Mouse (Mus musculus): ENCODE measurements around the gene Sap25.

DNA sequence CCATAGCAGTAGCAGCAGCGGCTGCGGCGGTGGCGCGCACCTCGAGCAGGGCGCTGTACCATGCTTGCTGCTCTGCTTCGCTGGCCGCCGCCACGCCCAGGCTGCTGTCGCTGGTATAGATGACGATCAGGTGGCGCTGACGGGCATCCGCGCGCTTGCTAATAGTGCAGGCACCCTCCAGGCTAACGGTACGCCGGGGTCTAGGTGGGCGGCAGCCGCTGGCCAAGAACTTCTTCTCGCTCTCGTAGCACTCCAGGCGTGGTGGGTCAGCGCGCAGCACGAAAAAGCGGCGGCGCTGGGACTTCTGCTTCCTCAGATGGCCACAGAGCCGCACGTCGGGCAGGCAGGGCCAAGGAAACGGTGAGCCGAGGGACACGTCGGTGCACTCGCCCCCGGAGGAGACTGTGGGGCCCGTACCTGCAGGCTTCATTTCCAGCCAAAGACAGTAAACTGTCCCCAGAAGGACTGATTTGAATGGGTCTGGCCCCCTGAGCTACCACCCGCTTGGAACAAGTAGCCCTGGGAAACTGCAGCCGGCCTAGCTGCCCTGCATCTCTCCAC, 4.0 kb downstream of the Sap25 start:
- TF ChIP-seq POLR2A (IDR thresholded peaks at IDR 0.05; ENCODE audit: insufficient read length, low read depth) (no peak), POLR2AphosphoS2 (IDR thresholded peaks at IDR 0.05; ENCODE audit: insufficient read length, low read depth) (no peak), REST (IDR thresholded peaks at IDR 0.05; ENCODE audit: insufficient read depth, insufficient read length) (no peak), MAX (IDR thresholded peaks at IDR 0.05; ENCODE audit: low read depth) (no peak), TCF12 (IDR thresholded peaks at IDR 0.05; ENCODE audit: insufficient read depth, poor library complexity, severe bottlenecking) (no peak), E2F4 (IDR thresholded peaks at IDR 0.05; ENCODE audit: insufficient read depth) (no peak), USF1 (IDR thresholded peaks at IDR 0.05; ENCODE audit: low read depth) (no peak), MYOD1 (IDR thresholded peaks at IDR 0.05; ENCODE audit: control insufficient read depth in 1 of 3, insufficient read length in 2 of 3, low read depth in 2 of 3) (no peak), MYOG (IDR thresholded peaks at IDR 0.05; ENCODE audit: control insufficient read depth in 1 of 3, insufficient read depth in 1 of 3, insufficient read length in 2 of 3, low read depth in 2 of 3) (no peak)

Data from myocyte (in vitro differentiated cells).